Mouse (Mus musculus) limb, embryonic 12.5 days (tissue): ENCODE measurements around the gene Hap1. TPM values are rescaled to one million over a fixed set of nuclear protein-coding genes. Genes with fewer than 3 reads are reported as not detected.
A peak's percentile ranks its signal among the peaks of the same experiment; 100 is the strongest.
"Not testable (repeated sequence)": the region's sequence is repeated elsewhere in the genome, so short reads cannot be mapped to it uniquely, and the experiment has no call there.

ENCODE experiments used
- ATAC-seq: fragments of 200-750 bp; cut with Nextera tagmentation; 2 replicates; pipeline ENCODE4 v1.8.0; 2017; ENCODE audit warnings: low read depth, moderate TSS enrichment; ENCODE audit not compliant: insufficient number of reproducible peaks, insufficient read depth, low FRiP score, low TSS enrichment
- H3K27ac ChIP-seq: fragments of 300-500 bp; sonication (generic); 2 replicates; pipeline ENCODE4 v1.5.1; 2016; ENCODE audit warnings: mild to moderate bottlenecking, moderate library complexity
- H3K27me3 ChIP-seq: fragments of 300-500 bp; sonication (generic); 2 replicates; pipeline ENCODE4 v1.6.1; 2016; ENCODE audit warnings: mild to moderate bottlenecking, moderate library complexity
- H3K36me3 ChIP-seq: fragments of 300-500 bp; sonication (generic); 2 replicates; pipeline ENCODE4 v1.6.1; 2016; ENCODE audit warnings: mild to moderate bottlenecking, moderate library complexity
- H3K4me1 ChIP-seq: fragments of 300-500 bp; sonication (generic); replicated peaks from 2 replicates; pipeline ENCODE4 v1.6.1; 2016
- H3K4me2 ChIP-seq: fragments of 300-500 bp; sonication (generic); 2 replicates; pipeline ENCODE4 v1.6.1; 2016; ENCODE audit warnings: mild to moderate bottlenecking, moderate library complexity
- H3K4me3 ChIP-seq: fragments of 300-500 bp; sonication (generic); replicated peaks from 2 replicates; pipeline ENCODE4 v1.5.1; 2016; ENCODE audit warnings: mild to moderate bottlenecking
- H3K9ac ChIP-seq: fragments of 300-500 bp; sonication (generic); replicated peaks from 2 replicates; pipeline ENCODE4 v1.6.1; 2016; ENCODE audit warnings: mild to moderate bottlenecking, moderate library complexity
- H3K9me3 ChIP-seq: fragments of 300-500 bp; sonication (generic); 2 replicates; pipeline ENCODE4 v1.6.1; 2016; ENCODE audit warnings: mild to moderate bottlenecking, moderate library complexity
- WGBS: fragments of 180-500 bp; shearing (Covaris S2); methylation state at CpG from one replicate; pipeline ENCODE4 v1.1.7; 2016; 5-methylcytosine and 5-hydroxymethylcytosine counted together
- polyA plus RNA-seq: library from polyadenylated mRNA; unstranded; fragments of >200 nt; fragmentation: Nextera tagmentation; extraction: Ambion mirVana; gene quantifications from 2 replicates; pipeline ENCODE4 v1.2.1, GENCODE M21; 2016

Hap1 gene
- polyA plus RNA-seq, 1 experiment from 2014 or later, result 1.5 TPM

GRCm38 (mm10) chr11:100371981-100372558, 16.1 kb upstream of the Hap1 start:
- Histone ChIP-seq H3K9me3 (no peaks in the 10 kb centered on the region), H3K4me3 (no peak overlapping the region), H3K27me3 (no peaks in the 10 kb centered on the region), H3K27ac (no peak overlapping the region), H3K4me1 (0 out of 2 replicates have a peak, but pooled peaks cover 7% of the 10 kb centered on the region), H3K4me2 (no peak overlapping the region), H3K9ac (no peak overlapping the region; the same call in 1 of the 2 replicates), H3K36me3 (peaks cover 62% of the 10 kb centered on the region)
- WGBS, result 67% methylated on average over 7 of the region's 8 CpGs
- no peak for ATAC-seq

GRCm38 (mm10) chr11:100369822-100370221, 13.9 kb upstream of the Hap1 start:
- no peak overlapping the region for H3K27ac ChIP-seq
- no peak for ATAC-seq
- no peaks in the 10 kb centered on the region for H3K27me3 ChIP-seq
- H3K9me3 ChIP-seq, result no peaks in the 10 kb centered on the region
- no peak overlapping the region for H3K9ac ChIP-seq
- H3K4me2 ChIP-seq, result no peak overlapping the region
- H3K4me3 ChIP-seq, result no peak overlapping the region
- H3K4me1 ChIP-seq, result 0 out of 2 replicates have a peak, but pooled peaks cover 7% of the 10 kb centered on the region
- peaks cover 42% of the 10 kb centered on the region for H3K36me3 ChIP-seq
- 68% methylated on average over 8 of the region's 8 CpGs for WGBS

- no peak overlapping the region for H3K9ac ChIP-seq
- 0 out of 2 replicates have a peak, but pooled peaks cover 7% of the 10 kb centered on the region for H3K4me1 ChIP-seq
- H3K27ac ChIP-seq, result no peak overlapping the region
- no peaks in the 10 kb centered on the region for H3K9me3 ChIP-seq
- 71% methylated on average over 7 of the region's 7 CpGs for WGBS
- H3K36me3 ChIP-seq, result peaks cover 38% of the 10 kb centered on the region
- no peak overlapping the region for H3K4me3 ChIP-seq
- no peak for ATAC-seq
- H3K4me2 ChIP-seq, result no peak overlapping the region
- H3K27me3 ChIP-seq, result no peaks in the 10 kb centered on the region
These were observed 13.2 kb upstream of the Hap1 start for GRCm38 (mm10) chr11:100369145-100369544.

GRCm38 (mm10) chr11:100362979-100363562, 7.1 kb upstream of the Hap1 start:
- peaks cover 10% of the 10 kb centered on the region; the same call in 1 of the 2 replicates for H3K4me1 ChIP-seq
- no peak overlapping the region for H3K9ac ChIP-seq
- no peak overlapping the region for H3K4me2 ChIP-seq
- 22% methylated on average over 12 of the region's 12 CpGs for WGBS
- peak; percentile 26; the same call in 1 of the 2 replicates for ATAC-seq
- no peak overlapping the region for H3K4me3 ChIP-seq
- no peaks in the 10 kb centered on the region for H3K9me3 ChIP-seq
- no peak overlapping the region for H3K27ac ChIP-seq
- peaks cover 26% of the 10 kb centered on the region for H3K27me3 ChIP-seq
- H3K36me3 ChIP-seq, result no peaks in the 10 kb centered on the region

GRCm38 (mm10) chr11:100362209-100362978, 6.5 kb upstream of the Hap1 start:
- Histone ChIP-seq H3K27ac (no peak overlapping the region), H3K9ac (no peak overlapping the region), H3K4me2 (no peak overlapping the region), H3K27me3 (peaks cover 32% of the 10 kb centered on the region), H3K36me3 (no peaks in the 10 kb centered on the region), H3K4me1 (peaks cover 10% of the 10 kb centered on the region; the same call in 1 of the 2 replicates), H3K9me3 (no peaks in the 10 kb centered on the region), H3K4me3 (no peak overlapping the region)
- whole genome bisulfite sequencing, result 13% methylated on average over 8 of the region's 8 CpGs
- 0 out of 2 replicates have a peak, but pooled peaks have one; percentile 27 for ATAC-seq

- H3K9ac ChIP-seq, H3K4me2 ChIP-seq, H3K27ac ChIP-seq, H3K9me3 ChIP-seq, H3K4me3 ChIP-seq, H3K36me3 ChIP-seq, ATAC-seq: not testable (repeated sequence)
- 0% methylated on average over 1 of the region's 13 CpGs for WGBS
- peaks cover 45% of the 10 kb centered on the region for H3K27me3 ChIP-seq
- H3K4me1 ChIP-seq, result peaks cover 17% of the 10 kb centered on the region
These were observed 5.1 kb upstream of the Hap1 start for GRCm38 (mm10) chr11:100361059-100361458.

GRCm38 (mm10) chr11:100360175-100360574, 4.2 kb upstream of the Hap1 start:
- WGBS, result 81% methylated on average over 6 of the region's 6 CpGs
- ATAC-seq, result no peak
- Histone ChIP-seq H3K4me1 (peaks cover 26% of the 10 kb centered on the region), H3K4me2 (no peak overlapping the region), H3K36me3 (no peaks in the 10 kb centered on the region), H3K4me3 (no peak overlapping the region), H3K27me3 (peaks cover 54% of the 10 kb centered on the region), H3K9me3 (no peaks in the 10 kb centered on the region), H3K27ac (no peak overlapping the region), H3K9ac (no peak overlapping the region)

GRCm38 (mm10) chr11:100357408-100357807, 1.5 kb upstream of the Hap1 start:
- H3K9ac ChIP-seq, result no peak overlapping the region
- no peak overlapping the region for H3K4me2 ChIP-seq
- 54% methylated on average over 5 of the region's 5 CpGs for WGBS
- H3K4me3 ChIP-seq, result no peak overlapping the region
- no peak overlapping the region for H3K27ac ChIP-seq
- no peak for ATAC-seq
- H3K9me3 ChIP-seq, result no peaks in the 10 kb centered on the region
- peaks cover 82% of the 10 kb centered on the region for H3K27me3 ChIP-seq
- H3K4me1 ChIP-seq, result peaks cover 21% of the 10 kb centered on the region
- no peaks in the 10 kb centered on the region for H3K36me3 ChIP-seq

GRCm38 (mm10) chr11:100356819-100357211, 887 bp upstream of the Hap1 start:
- 28% methylated on average over 9 of the region's 9 CpGs for WGBS
- Histone ChIP-seq H3K9ac (no peak overlapping the region), H3K9me3 (no peaks in the 10 kb centered on the region), H3K27ac (no peak overlapping the region), H3K4me1 (peaks cover 21% of the 10 kb centered on the region), H3K4me3 (peak overlapping the region; percentile 51), H3K4me2 (peak overlapping the region; percentile 99), H3K27me3 (peaks cover 88% of the 10 kb centered on the region), H3K36me3 (no peaks in the 10 kb centered on the region)
- ATAC-seq, result no peak

GRCm38 (mm10) chr11:100355151-100355951, 577 bp downstream of the Hap1 start:
- Histone ChIP-seq H3K4me3 (peak overlapping the region; percentile 51), H3K27me3 (peaks cover 85% of the 10 kb centered on the region), H3K27ac (no peak overlapping the region), H3K9me3 (no peaks in the 10 kb centered on the region), H3K4me1 (peaks cover 21% of the 10 kb centered on the region), H3K36me3 (no peaks in the 10 kb centered on the region), H3K4me2 (peak overlapping the region; percentile 99), H3K9ac (peak overlapping the region; percentile 50)
- ATAC-seq, result no peak
- 1% methylated on average over 54 of the region's 54 CpGs for WGBS
